Mouse (Mus musculus) testis, adult 2 months (tissue): ENCODE measurements around the gene Stat2. TPM values are rescaled to one million over a fixed set of nuclear protein-coding genes. Genes with fewer than 3 reads are reported as not detected.

Source experiments
- H3K27ac ChIP-seq: fragments of 200-500 bp; 2 replicates; pipeline ENCODE4 v1.5.1; 2012; ENCODE audit warnings: low read depth, low read length; ENCODE audit not compliant: control insufficient read depth, insufficient read depth
- H3K27me3 ChIP-seq: fragments of 200-500 bp; 2 replicates; pipeline ENCODE4 v1.6.1; 2012; ENCODE audit warnings: mild to moderate bottlenecking, low read length, moderate library complexity; ENCODE audit not compliant: control insufficient read depth, insufficient read depth
- H3K36me3 ChIP-seq: fragments of 200-500 bp; 2 replicates; pipeline ENCODE4 v1.6.1; 2012; ENCODE audit warnings: mild to moderate bottlenecking, low read length; ENCODE audit not compliant: control insufficient read depth, insufficient read depth
- H3K4me1 ChIP-seq: fragments of 200-500 bp; 2 replicates; pipeline ENCODE4 v1.6.1; 2012; ENCODE audit warnings: low read length; ENCODE audit not compliant: control insufficient read depth, insufficient read depth
- H3K4me3 ChIP-seq: fragments of 200-500 bp; 2 replicates; pipeline ENCODE4 v1.5.1; 2012; ENCODE audit warnings: low read depth, mild to moderate bottlenecking, low read length, moderate library complexity, mixed read lengths; ENCODE audit not compliant: control insufficient read depth
- CTCF ChIP-seq: fragments of 200-500 bp; IDR thresholded peaks from 2 replicates; pipeline ENCODE4 v1.5.1; 2012; ENCODE audit warnings: low read depth, mild to moderate bottlenecking, inconsistent platforms, low read length, moderate library complexity; ENCODE audit not compliant: control insufficient read depth, insufficient read depth, insufficient replicate concordance
- POLR2A ChIP-seq: fragments of 200-500 bp; IDR thresholded peaks from 2 replicates; pipeline ENCODE4 v1.6.1; 2012; ENCODE audit warnings: low read depth, mild to moderate bottlenecking, inconsistent platforms, low read length, moderate library complexity; ENCODE audit not compliant: control insufficient read depth
- polyA plus RNA-seq: library from polyadenylated mRNA; depleted of rRNA; stranded (reverse); fragments of >200 nt; gene quantifications from 2 replicates; pipeline ENCODE4 v1.2.3, GENCODE M21; 2012; rRNA removed

Stat2 gene
- polyA plus RNA-seq, 1 experiment: 6.0 TPM

GRCm38 (mm10) chr10:128336195-128336594 is 65.8 kb downstream of the Stat2 start:
- no peak overlapping the region for H3K4me3 ChIP-seq
- H3K27ac ChIP-seq: no peak overlapping the region
- H3K4me1 ChIP-seq: peaks cover 6% of the 10 kb centered on the region
- H3K36me3 ChIP-seq: no peaks in the 10 kb centered on the region
- H3K27me3 ChIP-seq: no peaks in the 10 kb centered on the region
- TF ChIP-seq CTCF: no peak
- no peak for TF ChIP-seq POLR2A

- Histone ChIP-seq H3K4me1 (peaks cover 6% of the 10 kb centered on the region), H3K27ac (peak overlapping the region; percentile 10), H3K36me3 (no peaks in the 10 kb centered on the region), H3K4me3 (peak overlapping the region; percentile 100; the same call in 1 of the 2 replicates), H3K27me3 (no peaks in the 10 kb centered on the region)
- TF ChIP-seq CTCF: no peak
- TF ChIP-seq POLR2A: no peak
Observed at GRCm38 (mm10) chr10:128336597-128336996, 66.2 kb downstream of the Stat2 start.

- no peaks in the 10 kb centered on the region for H3K36me3 ChIP-seq
- H3K4me3 ChIP-seq: peak within 1 kb of the TSS; percentile 100
- TF ChIP-seq POLR2A (peak; percentile 77), CTCF (no peak)
- peaks cover 6% of the 10 kb centered on the region for H3K4me1 ChIP-seq
- H3K27ac ChIP-seq: peak within 1 kb of the TSS; percentile 100
- H3K27me3 ChIP-seq: no peaks in the 10 kb centered on the region
Observed at GRCm38 (mm10) chr10:128337306-128338181, 67.2 kb downstream of the Stat2 start, which contains the start of gene Cs. Gene Cs, plus strand, starts transcription at chr10:128337734.

DNA sequence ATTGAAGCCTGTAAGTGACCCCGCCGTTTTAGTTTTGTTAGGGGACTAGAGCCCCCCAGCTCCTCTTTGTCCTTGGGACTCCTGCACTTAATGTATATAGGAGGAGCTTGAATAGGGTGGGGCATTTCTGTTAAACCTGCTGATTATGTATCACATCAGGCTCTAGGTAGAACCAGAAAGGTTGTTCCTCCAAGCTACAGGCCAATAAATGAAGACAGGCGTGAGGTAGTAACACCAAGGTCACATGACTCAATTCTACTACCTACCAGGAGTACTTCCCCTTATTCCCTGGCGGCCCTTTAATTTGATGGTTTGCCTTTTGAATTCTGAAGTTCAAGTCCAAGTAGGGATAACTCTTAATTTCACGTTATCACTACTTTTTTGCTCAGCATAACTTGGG is 68.1 kb downstream of the Stat2 start:
- TF ChIP-seq CTCF (no peak), POLR2A (no peak)
- H3K36me3 ChIP-seq: no peaks in the 10 kb centered on the region
- no peaks in the 10 kb centered on the region for H3K27me3 ChIP-seq
- peak overlapping the region; percentile 100 for H3K27ac ChIP-seq
- H3K4me1 ChIP-seq: peaks cover 6% of the 10 kb centered on the region
- peak overlapping the region; percentile 100 for H3K4me3 ChIP-seq

DNA sequence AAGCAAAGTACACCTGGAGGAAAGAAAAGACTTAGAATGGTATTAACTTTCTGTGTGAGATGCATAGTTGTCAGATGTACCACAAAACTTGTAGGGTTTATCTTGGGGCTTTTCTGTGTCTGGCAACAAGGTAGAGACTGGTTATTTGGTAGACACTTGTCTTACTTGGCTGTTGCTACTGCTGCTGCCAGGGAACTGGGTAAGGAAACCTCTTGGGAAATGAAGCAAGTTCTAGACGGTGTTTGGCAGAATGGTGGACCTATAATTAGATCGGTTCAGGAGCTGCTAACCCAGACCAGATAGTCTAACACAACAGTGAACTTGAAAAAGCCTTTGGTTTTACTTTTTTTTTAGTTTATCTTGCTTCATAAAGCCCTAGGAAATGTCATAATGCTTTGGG is 68.6 kb downstream of the Stat2 start:
- H3K36me3 ChIP-seq: no peaks in the 10 kb centered on the region
- H3K4me3 ChIP-seq: peak overlapping the region; percentile 58; the same call in 1 of the 2 replicates
- H3K27me3 ChIP-seq: no peaks in the 10 kb centered on the region
- peaks cover 6% of the 10 kb centered on the region for H3K4me1 ChIP-seq
- TF ChIP-seq POLR2A (no peak), CTCF (no peak)
- H3K27ac ChIP-seq: peak overlapping the region; percentile 80

DNA sequence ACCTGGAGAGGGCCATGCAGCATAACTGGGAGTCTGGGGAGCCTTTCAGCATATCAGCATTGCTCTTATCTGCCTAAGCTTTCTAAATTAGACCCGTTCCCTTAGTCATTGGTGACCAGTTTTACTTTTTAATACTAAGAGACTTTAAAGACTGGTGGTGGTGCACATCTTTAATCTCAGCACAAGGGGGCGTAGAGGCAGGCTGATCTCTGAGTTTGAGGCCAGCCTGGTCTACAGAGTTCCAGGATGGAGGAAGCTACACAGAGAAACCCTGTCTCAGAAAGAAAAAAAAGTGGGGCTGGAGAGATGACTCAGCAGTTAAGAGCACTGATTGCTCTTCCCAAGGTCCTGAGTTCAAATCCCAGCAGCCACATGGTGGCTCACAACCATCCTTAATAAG is 69.9 kb downstream of the Stat2 start:
- Histone ChIP-seq H3K36me3 (no peaks in the 10 kb centered on the region), H3K4me1 (peaks cover 6% of the 10 kb centered on the region), H3K27ac (no peak overlapping the region), H3K4me3 (no peak overlapping the region; the same call in 1 of the 2 replicates), H3K27me3 (no peaks in the 10 kb centered on the region)
- TF ChIP-seq CTCF (no peak), POLR2A (no peak)

Other genes with a start within 250 kb of the Stat2 start
- 229 and 234 TPM in 2 replicates for gene Naca, start 235.0 kb upstream of the Stat2 start, polyA plus RNA-seq
- 41.6 and 42.7 TPM in 2 replicates for gene Ptges3, start 211.6 kb upstream of the Stat2 start, polyA plus RNA-seq
- gene Atp5b, start 187.3 kb upstream of the Stat2 start, polyA plus RNA-seq: 805 and 830 TPM in 2 replicates
- 90.5 and 100 TPM in 2 replicates for gene Baz2a, start 179.0 kb upstream of the Stat2 start, polyA plus RNA-seq
- gene Rbms2, start 90.3 kb upstream of the Stat2 start, polyA plus RNA-seq: 17.3 and 19.4 TPM in 2 replicates
- 3.7 and 5.3 TPM in 2 replicates for gene Gls2, start 76.1 kb upstream of the Stat2 start, polyA plus RNA-seq
- 3.1 and 3.4 TPM in 2 replicates for gene Spryd4, start 58.8 kb upstream of the Stat2 start, polyA plus RNA-seq
- gene Mip, start 44.7 kb upstream of the Stat2 start, polyA plus RNA-seq: not detected in 2 replicates
- 3.4 and 4.4 TPM in 2 replicates for gene Timeless, start 38.5 kb upstream of the Stat2 start, polyA plus RNA-seq
- 0.05 TPM in 1 of 2 replicates, not detected in the other for gene Apon, start 16.5 kb upstream of the Stat2 start, polyA plus RNA-seq
- gene Apof, start 1.9 kb upstream of the Stat2 start, polyA plus RNA-seq: 0.44 and 0.60 TPM in 2 replicates
- gene Il23a, start 28.2 kb downstream of the Stat2 start, polyA plus RNA-seq: 0.06 and 0.36 TPM in 2 replicates
- 21.1 and 24.6 TPM in 2 replicates for gene Pan2, start 32.8 kb downstream of the Stat2 start, polyA plus RNA-seq
- 7.4 and 9.2 TPM in 2 replicates for gene Cnpy2, start 51.9 kb downstream of the Stat2 start, polyA plus RNA-seq
- gene Cs, start 67.2 kb downstream of the Stat2 start, polyA plus RNA-seq: 58.8 and 59.4 TPM in 2 replicates
- gene Coq10a, start 98.4 kb downstream of the Stat2 start, polyA plus RNA-seq: 21.2 TPM in 2 replicates
- gene Ankrd52, start 106.6 kb downstream of the Stat2 start, polyA plus RNA-seq: 6.8 and 7.0 TPM in 2 replicates
- 0.14 and 0.18 TPM in 2 replicates for gene Slc39a5, start 130.7 kb downstream of the Stat2 start, polyA plus RNA-seq
- gene Nabp2, start 140.9 kb downstream of the Stat2 start, polyA plus RNA-seq: 22.5 and 27.7 TPM in 2 replicates
- gene Rnf41, start 141.1 kb downstream of the Stat2 start, polyA plus RNA-seq: 82.6 and 84.1 TPM in 2 replicates
- 138 and 141 TPM in 2 replicates for gene Smarcc2, start 188.7 kb downstream of the Stat2 start, polyA plus RNA-seq
- gene Myl6, start 223.6 kb downstream of the Stat2 start, polyA plus RNA-seq: 191 and 248 TPM in 2 replicates
- gene Myl6b, start 228.1 kb downstream of the Stat2 start, polyA plus RNA-seq: 20.3 and 23.2 TPM in 2 replicates